Mouse (Mus musculus) CH12.LX (cell line): Measurements from ENCODE around the gene Rab11fip3.

Experiments
- BHLHE40 ChIP-seq: IDR thresholded peaks from 2 replicates; pipeline ENCODE4 v1.6.1; 2011; ENCODE audit warnings: mild to moderate bottlenecking, low read depth, low read length, improper control_type of control experiment
- CTCF ChIP-seq, 2 experiments: IDR thresholded peaks in 1 of 2; conservative IDR thresholded peaks in 1 of 2; 2 replicates each; pipeline ENCODE4 v1.5.1; 2011 to 2012; ENCODE audit warnings: low read depth in 2 of 2, low read length in 2 of 2, improper control_type of control experiment in 1 of 2, inconsistent platforms in 1 of 2, mild to moderate bottlenecking in 1 of 2, moderate library complexity in 1 of 2
- E2F4 ChIP-seq: IDR thresholded peaks from 2 replicates; pipeline ENCODE4 v1.6.1; 2011; ENCODE audit warnings: low read depth, low read length, improper control_type of control experiment; ENCODE audit not compliant: insufficient replicate concordance
- ETS1 ChIP-seq: conservative IDR thresholded peaks from 2 replicates; pipeline ENCODE4 v1.6.1; 2012; ENCODE audit warnings: low read depth, mild to moderate bottlenecking, inconsistent platforms, low read length, improper control_type of control experiment, moderate library complexity
- MAFK ChIP-seq: IDR thresholded peaks from 2 replicates; pipeline ENCODE4 v1.6.1; 2011; ENCODE audit warnings: low read length, improper control_type of control experiment; ENCODE audit not compliant: insufficient replicate concordance
- USF1 ChIP-seq: IDR thresholded peaks from 2 replicates; pipeline ENCODE4 v1.6.1; 2014; ENCODE audit warnings: low read depth, mild to moderate bottlenecking, inconsistent platforms, low read length, improper control_type of control experiment
- USF2 ChIP-seq: conservative IDR thresholded peaks from 2 replicates; pipeline ENCODE4 v1.6.1; 2011; ENCODE audit warnings: low read depth, low read length, improper control_type of control experiment

DNA sequence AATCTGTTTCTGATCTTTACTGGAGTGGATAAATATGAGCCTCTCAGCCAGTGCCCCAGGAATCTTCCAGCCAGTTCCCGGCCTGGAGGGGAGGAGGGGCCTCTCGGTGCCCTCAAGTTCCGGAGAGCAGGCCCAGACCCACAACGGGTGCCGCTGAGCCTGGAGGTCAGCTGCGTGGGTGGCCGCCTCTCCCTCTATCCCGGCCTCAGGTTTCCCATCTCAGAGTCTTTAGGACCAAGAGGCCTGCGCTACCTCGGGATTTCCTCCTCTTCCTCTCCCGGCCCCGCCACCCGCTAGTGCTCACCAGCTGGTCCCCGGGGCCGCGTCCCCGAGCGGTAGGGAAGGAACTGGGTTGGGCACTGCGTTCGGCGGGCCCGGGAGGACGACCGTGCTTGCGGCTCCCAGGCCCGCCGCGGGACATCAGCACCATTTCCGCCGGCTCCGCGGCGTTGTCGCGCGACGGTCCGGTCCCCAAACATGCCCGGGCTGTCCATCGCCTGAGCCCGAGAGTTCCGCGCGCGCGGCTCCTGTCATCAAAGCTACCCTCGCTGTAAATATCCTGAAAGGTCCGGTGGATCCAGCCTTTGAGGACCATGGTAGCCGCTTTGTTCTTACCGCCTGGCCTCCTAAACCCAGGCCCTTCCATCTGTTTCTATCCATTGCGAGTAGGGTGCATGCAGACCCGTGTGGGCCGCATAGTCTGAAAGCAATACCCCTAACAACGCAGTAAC is 127.7 kb downstream of the Rab11fip3 start:
- TF ChIP-seq ETS1 (no peak), CTCF (conservative IDR thresholded peaks at IDR 0.05 in 1 of 2, IDR thresholded peaks at IDR 0.05 in 1 of 2; ENCODE audit: low read depth in 2 of 2, low read length in 2 of 2) (no peak), BHLHE40 (no peak), USF1 (no peak), E2F4 (no peak), USF2 (no peak), MAFK (no peak)
